Mouse (Mus musculus): ENCODE measurements around the gene Lhx4. TPM values are rescaled to one million over a fixed set of nuclear protein-coding genes. Genes with fewer than 3 reads are reported as not detected.

The Lhx4 gene
- total and polyA plus RNA-seq, 2 experiments = not detected

DNA sequence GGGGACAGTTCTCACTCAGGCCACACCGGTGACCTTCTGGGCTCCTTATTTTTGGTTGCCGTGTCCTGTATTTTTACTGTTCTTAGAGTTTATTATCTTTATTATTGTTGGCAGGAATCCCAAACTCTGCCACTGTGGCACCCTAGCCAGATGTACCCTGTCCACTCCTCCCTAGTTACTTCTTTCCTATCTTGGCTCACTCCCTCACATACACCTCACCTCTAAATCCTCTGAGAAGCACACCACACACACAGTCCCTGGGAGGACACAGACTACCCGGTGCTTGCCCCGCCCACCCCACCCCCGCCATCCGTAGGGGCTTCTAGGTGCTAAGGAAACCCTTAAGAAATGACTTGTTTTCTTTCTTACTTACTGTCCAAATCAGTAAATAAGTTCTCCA, 75.9 kb downstream of the Lhx4 start:
- Histone ChIP-seq H3K36me3 (ENCODE audit: control insufficient read depth, insufficient read depth, low read length) (no peaks in the 10 kb centered on the region), H3K4me1 (ENCODE audit: control insufficient read depth, insufficient read depth, low read length) (no peaks in the 10 kb centered on the region), H3K27me3 (ENCODE audit: control insufficient read depth, insufficient read depth, low read length) (no peaks in the 10 kb centered on the region), H3K9ac (ENCODE audit: low read depth, low read length) (no peak overlapping the region), H3K27ac (replicated peaks; ENCODE audit: insufficient read depth, low read depth, low read length) (no peak overlapping the region), H3K79me2 (ENCODE audit: control insufficient read depth, insufficient read depth, low read length) (no peaks in the 10 kb centered on the region), H3K4me3 (ENCODE audit: insufficient read depth, low read depth, low read length) (no peak overlapping the region)
- WGBS = 92% methylated on average over 6 of the region's 6 CpGs
- no peak for TF ChIP-seq CTCF (IDR thresholded peaks at IDR 0.05; ENCODE audit: low read depth, low read length)
- no peak for TF ChIP-seq POLR2A (IDR thresholded peaks at IDR 0.05; ENCODE audit: extremely low read depth, insufficient read depth, low read length)
- DNase-seq (ENCODE audit: extremely low read depth, low read depth, low spot score) = no peak

DNA sequence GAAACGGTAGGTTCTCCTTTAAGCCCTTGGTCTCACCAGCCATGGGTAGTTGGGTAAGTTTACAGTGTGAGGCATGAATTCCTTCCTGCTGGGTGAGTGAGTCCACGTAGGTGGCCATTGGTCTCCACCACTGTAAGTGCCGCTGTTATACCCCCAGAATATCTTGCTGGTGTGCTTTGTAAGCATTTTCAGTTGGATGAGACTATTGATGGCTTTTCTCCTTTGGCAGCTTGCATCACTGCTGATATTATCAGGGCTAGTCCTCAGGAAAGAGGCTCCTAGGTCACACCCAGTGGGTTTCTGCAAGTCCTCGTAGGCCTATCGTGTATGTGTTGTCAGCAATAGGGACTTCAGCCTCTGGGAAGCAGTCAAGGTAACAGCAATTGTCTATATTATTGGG, 87.5 kb downstream of the Lhx4 start:
- no peaks in the 10 kb centered on the region for H3K4me1 ChIP-seq (ENCODE audit: control insufficient read depth, insufficient read depth, low read length)
- 85% methylated on average over 5 of the region's 5 CpGs for WGBS
- TF ChIP-seq CTCF (IDR thresholded peaks at IDR 0.05; ENCODE audit: low read depth, low read length) = no peak
- no peak for TF ChIP-seq POLR2A (IDR thresholded peaks at IDR 0.05; ENCODE audit: extremely low read depth, insufficient read depth, low read length)
- H3K27me3 ChIP-seq (ENCODE audit: control insufficient read depth, insufficient read depth, low read length) = no peaks in the 10 kb centered on the region
- DNase-seq (ENCODE audit: extremely low read depth, low read depth, low spot score) = no peak
- H3K9ac ChIP-seq (ENCODE audit: low read depth, low read length) = no peak overlapping the region
- H3K79me2 ChIP-seq (ENCODE audit: control insufficient read depth, insufficient read depth, low read length) = no peaks in the 10 kb centered on the region
- H3K27ac ChIP-seq (replicated peaks; ENCODE audit: insufficient read depth, low read depth, low read length) = no peak overlapping the region
- H3K4me3 ChIP-seq (ENCODE audit: insufficient read depth, low read depth, low read length) = no peak overlapping the region
- H3K36me3 ChIP-seq (ENCODE audit: control insufficient read depth, insufficient read depth, low read length) = no peaks in the 10 kb centered on the region

DNA sequence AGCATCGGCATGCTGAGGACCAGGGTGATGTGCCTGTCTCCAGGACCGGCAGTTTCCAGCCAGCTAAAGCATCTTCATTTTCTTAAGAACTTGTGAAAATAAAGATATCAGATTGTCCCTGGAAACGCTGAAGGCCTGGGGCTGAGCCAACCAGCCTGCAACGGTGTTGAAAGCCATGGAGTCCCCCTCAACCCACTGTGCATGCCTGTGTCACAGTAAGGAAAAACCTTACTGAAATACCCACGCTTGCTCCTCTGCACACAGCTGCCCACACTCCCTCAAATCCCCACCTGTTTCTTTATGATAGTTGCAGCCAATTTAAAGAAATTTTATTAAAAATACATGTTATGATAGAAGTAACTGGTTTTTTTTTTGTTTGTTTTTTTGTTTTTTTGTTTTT, 95.2 kb downstream of the Lhx4 start:
- Histone ChIP-seq H3K27me3 (ENCODE audit: control insufficient read depth, insufficient read depth, low read length) (no peaks in the 10 kb centered on the region), H3K4me1 (ENCODE audit: control insufficient read depth, insufficient read depth, low read length) (no peaks in the 10 kb centered on the region), H3K36me3 (ENCODE audit: control insufficient read depth, insufficient read depth, low read length) (no peaks in the 10 kb centered on the region), H3K79me2 (ENCODE audit: control insufficient read depth, insufficient read depth, low read length) (no peaks in the 10 kb centered on the region), H3K9ac (ENCODE audit: low read depth, low read length) (no peak overlapping the region), H3K27ac (replicated peaks; ENCODE audit: insufficient read depth, low read depth, low read length) (no peak overlapping the region), H3K4me3 (ENCODE audit: insufficient read depth, low read depth, low read length) (no peak overlapping the region)
- 89% methylated on average over 5 of the region's 5 CpGs for WGBS
- TF ChIP-seq POLR2A (IDR thresholded peaks at IDR 0.05; ENCODE audit: extremely low read depth, insufficient read depth, low read length) (no peak), CTCF (IDR thresholded peaks at IDR 0.05; ENCODE audit: low read depth, low read length) (no peak)
- no peak for DNase-seq (ENCODE audit: extremely low read depth, low read depth, low spot score)

DNA sequence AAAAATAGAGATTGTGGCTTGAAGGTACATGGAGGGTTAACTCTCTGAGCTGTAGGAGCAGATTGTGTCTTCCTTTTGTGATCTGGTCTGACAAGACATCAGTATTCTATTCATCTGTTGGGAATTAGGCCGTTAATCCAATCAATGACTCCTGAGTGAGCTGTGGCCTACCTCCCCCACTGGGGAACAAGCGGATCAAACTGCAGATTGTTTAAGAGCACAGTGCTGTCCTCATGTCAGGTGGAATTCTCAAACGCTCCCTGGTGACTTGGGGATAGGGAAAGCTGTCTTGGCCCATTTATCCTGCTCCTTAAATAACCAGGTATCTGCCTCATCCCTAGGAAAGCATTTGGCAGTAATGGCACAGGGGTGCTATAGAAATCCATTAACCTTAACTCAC, 96.5 kb downstream of the Lhx4 start:
- H3K4me1 ChIP-seq (ENCODE audit: control insufficient read depth, insufficient read depth, low read length) = no peaks in the 10 kb centered on the region
- H3K27ac ChIP-seq (replicated peaks; ENCODE audit: insufficient read depth, low read depth, low read length) = no peak overlapping the region
- H3K79me2 ChIP-seq (ENCODE audit: control insufficient read depth, insufficient read depth, low read length) = no peaks in the 10 kb centered on the region
- TF ChIP-seq CTCF (IDR thresholded peaks at IDR 0.05; ENCODE audit: low read depth, low read length) (no peak), POLR2A (IDR thresholded peaks at IDR 0.05; ENCODE audit: extremely low read depth, insufficient read depth, low read length) (no peak)
- no peak overlapping the region for H3K4me3 ChIP-seq (ENCODE audit: insufficient read depth, low read depth, low read length)
- no peak overlapping the region for H3K9ac ChIP-seq (ENCODE audit: low read depth, low read length)
- no peak for DNase-seq (ENCODE audit: extremely low read depth, low read depth, low spot score)
- H3K36me3 ChIP-seq (ENCODE audit: control insufficient read depth, insufficient read depth, low read length) = no peaks in the 10 kb centered on the region
- 90% methylated on average over 3 of the region's 3 CpGs for WGBS
- no peaks in the 10 kb centered on the region for H3K27me3 ChIP-seq (ENCODE audit: control insufficient read depth, insufficient read depth, low read length)

DNA sequence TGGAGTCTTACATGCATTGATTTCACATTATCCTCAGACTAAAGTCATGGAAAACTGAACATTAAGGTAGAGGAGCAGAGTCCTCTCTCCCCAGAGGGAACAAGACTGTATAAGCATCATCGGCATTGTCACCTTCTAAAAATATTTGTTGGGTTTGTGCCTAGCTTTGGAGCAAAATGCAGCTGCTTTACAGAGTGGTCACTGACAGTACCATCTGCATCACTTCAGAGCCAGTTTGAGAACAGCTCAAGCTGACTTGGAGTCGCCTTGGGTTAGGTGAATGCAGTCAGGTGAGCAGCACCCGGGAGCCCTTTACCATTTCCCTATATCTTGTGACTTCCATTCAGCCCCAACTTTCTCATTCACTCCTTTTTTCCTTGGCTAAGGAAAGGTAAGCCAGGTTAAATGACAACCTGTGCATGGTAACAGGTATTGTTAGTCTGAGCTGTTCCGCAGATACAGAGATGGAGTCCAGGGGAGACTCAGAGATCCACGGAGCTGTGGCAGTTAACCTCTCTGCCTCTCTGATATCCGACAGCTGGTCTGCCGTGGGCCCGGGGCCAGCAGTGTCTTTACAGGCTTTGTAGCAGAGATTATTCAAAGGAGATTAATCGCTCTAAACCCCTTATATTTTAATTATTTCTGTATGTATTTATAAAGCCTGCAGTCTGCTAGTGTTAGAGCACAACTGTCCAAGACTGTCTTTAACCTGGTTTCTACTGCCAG, 101.2 kb downstream of the Lhx4 start:
- H3K4me3 ChIP-seq (ENCODE audit: insufficient read depth, low read depth, low read length) = no peak overlapping the region
- no peak for DNase-seq (ENCODE audit: extremely low read depth, low read depth, low spot score)
- H3K9ac ChIP-seq (ENCODE audit: low read depth, low read length) = no peak overlapping the region
- H3K27me3 ChIP-seq (ENCODE audit: control insufficient read depth, insufficient read depth, low read length) = no peaks in the 10 kb centered on the region
- 86% methylated on average over 9 of the region's 9 CpGs for WGBS
- H3K79me2 ChIP-seq (ENCODE audit: control insufficient read depth, insufficient read depth, low read length) = no peaks in the 10 kb centered on the region
- TF ChIP-seq POLR2A (IDR thresholded peaks at IDR 0.05; ENCODE audit: extremely low read depth, insufficient read depth, low read length) (no peak), CTCF (IDR thresholded peaks at IDR 0.05; ENCODE audit: low read depth, low read length) (no peak)
- H3K4me1 ChIP-seq (ENCODE audit: control insufficient read depth, insufficient read depth, low read length) = no peaks in the 10 kb centered on the region
- H3K36me3 ChIP-seq (ENCODE audit: control insufficient read depth, insufficient read depth, low read length) = no peaks in the 10 kb centered on the region; the same call in none of the 2 replicates
- no peak overlapping the region for H3K27ac ChIP-seq (replicated peaks; ENCODE audit: insufficient read depth, low read depth, low read length)

Other genes with a start within 250 kb of the Lhx4 start
- gene Acbd6, start 193.6 kb downstream of the Lhx4 start, total RNA-seq (2014; rRNA removed) = 14.8 and 19.9 TPM in 2 replicates
- 71.5 and 79.6 TPM in 2 replicates for gene Acbd6, start 193.6 kb downstream of the Lhx4 start, polyA plus RNA-seq (2012; rRNA removed)
- 221 and 249 TPM in 2 replicates for gene Qsox1, start 61.2 kb upstream of the Lhx4 start, total RNA-seq (2014; rRNA removed)
- 475 and 543 TPM in 2 replicates for gene Qsox1, start 61.2 kb upstream of the Lhx4 start, polyA plus RNA-seq (2012; rRNA removed)
- 11.7 and 15.2 TPM in 2 replicates for gene Cep350, start 221.6 kb upstream of the Lhx4 start, total RNA-seq (2014; rRNA removed)
- gene Cep350, start 221.6 kb upstream of the Lhx4 start, polyA plus RNA-seq (2012; rRNA removed) = 2.3 and 2.4 TPM in 2 replicates

All from liver, adult 2 months (tissue).